ENCODE assay signal across 18 mouse cellular contexts in the genomic region with DNA sequence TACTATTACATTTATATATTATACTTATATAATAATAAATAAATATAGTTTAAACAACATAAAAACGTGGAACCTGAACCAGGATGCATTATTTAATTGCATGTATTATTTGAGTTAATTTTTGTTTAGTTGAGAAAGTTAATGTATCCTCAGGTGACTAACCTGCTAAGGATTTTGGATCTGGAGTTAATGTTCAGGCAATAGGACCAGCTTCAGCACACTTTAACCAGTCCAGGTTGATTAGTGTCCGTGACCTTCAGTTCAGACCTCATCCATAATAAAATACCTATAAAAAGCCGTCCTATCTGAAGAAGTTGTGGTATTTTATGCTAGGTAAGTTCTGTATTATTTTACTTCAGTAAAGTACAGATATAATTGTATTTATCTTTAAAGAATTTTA.
"Had no signal": no experiment of that assay in that cellular context is flagged by ENCODE, and none has a peak within 500 bp of the region (broad histone marks: within the 10 kb centered on the region; RNA-seq: fewer than 3 reads in every experiment).

No protein-coding gene starts in this region.

- H3K9ac ChIP-seq: lung, embryonic 14.5 days; midbrain, embryonic 12.5 days; neural tube, embryonic 13.5 days; neural tube, embryonic 15.5 days had no signal

- ATAC-seq: midbrain, embryonic 16.5 days had no signal

- DNase-seq: lung, embryonic 14.5 days; lung, postnatal 10 days; lung, postnatal 4 days; midbrain, embryonic 14.5 days; retina, postnatal 1 day; right cerebral cortex, adult 18-20 months; right cerebral cortex, postnatal 25 days; right cerebral cortex, postnatal 4 days; spleen, adult 18-20 months; thymus, adult 18-20 months; thymus, postnatal 14 days; thymus, postnatal 36 days had no signal

- H3K9me3 ChIP-seq: midbrain, embryonic 10.5 days; midbrain, embryonic 12.5 days; neural tube, embryonic 13.5 days; neural tube, embryonic 15.5 days had no signal

- H3K27ac ChIP-seq: midbrain, embryonic 10.5 days; midbrain, embryonic 12.5 days; neural tube, embryonic 13.5 days; neural tube, embryonic 15.5 days had no signal

- H3K4me2 ChIP-seq: lung, embryonic 14.5 days; midbrain, embryonic 12.5 days; neural tube, embryonic 13.5 days; neural tube, embryonic 15.5 days had no signal

- H3K27me3 ChIP-seq: midbrain, embryonic 12.5 days; neural tube, embryonic 13.5 days; neural tube, embryonic 15.5 days had no signal

- H3K4me3 ChIP-seq: midbrain, embryonic 10.5 days; midbrain, embryonic 12.5 days; myocyte; neural tube, embryonic 13.5 days; neural tube, embryonic 15.5 days had no signal

- H3K4me1 ChIP-seq: midbrain, embryonic 10.5 days; midbrain, embryonic 12.5 days; neural tube, embryonic 13.5 days; neural tube, embryonic 15.5 days had no signal

- H3K36me3 ChIP-seq: midbrain, embryonic 10.5 days; midbrain, embryonic 12.5 days; neural tube, embryonic 13.5 days; neural tube, embryonic 15.5 days had no signal
